Mouse (Mus musculus) hindbrain, embryonic 11.5 days (tissue): ENCODE results near the gene Rassf5. TPM values are rescaled to one million over a fixed set of nuclear protein-coding genes. Genes with fewer than 3 reads are reported as not detected.
A peak's percentile ranks its signal among the peaks of the same experiment; 100 is the strongest.
"Not testable (repeated sequence)": the region's sequence is repeated elsewhere in the genome, so short reads cannot be mapped to it uniquely, and the experiment has no call there.

Experiments
- ATAC-seq: fragments of 200-750 bp; cut with Nextera tagmentation; 2 replicates; pipeline ENCODE4 v1.8.0; 2017; ENCODE audit warnings: mild to moderate bottlenecking, moderate TSS enrichment, moderate library complexity; ENCODE audit not compliant: low FRiP score
- DNase-seq: peaks from one replicate; pipeline ENCODE4 v3.0.0-alpha.2; 2015; ENCODE audit warnings: low spot score
- H3K27ac ChIP-seq: fragments of 300-500 bp; sonication (generic); 2 replicates; pipeline ENCODE4 v1.5.1; 2014; ENCODE audit warnings: mild to moderate bottlenecking, low read depth, low read length
- H3K27me3 ChIP-seq: fragments of 300-500 bp; sonication (generic); 2 replicates; pipeline ENCODE4 v1.6.1; 2014; ENCODE audit warnings: mild to moderate bottlenecking, low read length, moderate library complexity, mixed read lengths; ENCODE audit not compliant: control insufficient read depth, insufficient read depth
- H3K36me3 ChIP-seq: fragments of 300-500 bp; sonication (generic); 2 replicates; pipeline ENCODE4 v1.6.1; 2014; ENCODE audit warnings: mild to moderate bottlenecking, low read length, moderate library complexity, mixed read lengths; ENCODE audit not compliant: control insufficient read depth, insufficient read depth
- H3K4me1 ChIP-seq: fragments of 300-500 bp; sonication (generic); replicated peaks from 2 replicates; pipeline ENCODE4 v1.6.1; 2014; ENCODE audit warnings: low read length, mixed read lengths; ENCODE audit not compliant: control insufficient read depth, insufficient read depth
- H3K4me2 ChIP-seq: fragments of 300-500 bp; sonication (generic); replicated peaks from 2 replicates; pipeline ENCODE4 v1.6.1; 2014; ENCODE audit warnings: mild to moderate bottlenecking, low read depth, low read length
- H3K4me3 ChIP-seq: fragments of 300-500 bp; sonication (generic); 2 replicates; pipeline ENCODE4 v1.5.1; 2014; ENCODE audit warnings: low read depth, low read length
- H3K9ac ChIP-seq: fragments of 300-500 bp; sonication (generic); 2 replicates; pipeline ENCODE4 v1.6.1; 2014; ENCODE audit warnings: low read depth, low read length
- H3K9me3 ChIP-seq: fragments of 300-500 bp; sonication (generic); 2 replicates; pipeline ENCODE4 v1.6.1; 2016; ENCODE audit warnings: low read length; ENCODE audit not compliant: control insufficient read depth
- WGBS: fragments of 180-500 bp; shearing (Covaris S2); extraction: QIAGEN DNeasy Blood & Tissue Kit; methylation state at CpG from one replicate; pipeline ENCODE4 v1.1.7; 2014; 5-methylcytosine and 5-hydroxymethylcytosine counted together
- polyA plus RNA-seq: library from polyadenylated mRNA; unstranded; fragments of >200 nt; fragmentation: Nextera tagmentation; extraction: Ambion mirVana; gene quantifications from 2 replicates; pipeline ENCODE4 v1.2.1, GENCODE M21; 2014

Gene Rassf5
- polyA plus RNA-seq, 1 experiment from 2014 or later = 1.5 TPM

GRCm38 (mm10) chr1:131174299-131174861, 70.7 kb downstream of the Rassf5 start:
- H3K4me1 ChIP-seq = no peaks in the 10 kb centered on the region
- H3K27ac ChIP-seq = no peak overlapping the region
- 0 out of 2 replicates have a peak, but pooled peaks cover 2% of the 10 kb centered on the region for H3K36me3 ChIP-seq
- no peak overlapping the region for H3K9ac ChIP-seq
- no peak for ATAC-seq
- DNase-seq = no peak
- 87% methylated on average over 12 of the region's 12 CpGs for WGBS
- H3K4me3 ChIP-seq = no peak overlapping the region
- H3K9me3 ChIP-seq = no peaks in the 10 kb centered on the region
- no peak overlapping the region for H3K4me2 ChIP-seq
- no peaks in the 10 kb centered on the region for H3K27me3 ChIP-seq

DNA sequence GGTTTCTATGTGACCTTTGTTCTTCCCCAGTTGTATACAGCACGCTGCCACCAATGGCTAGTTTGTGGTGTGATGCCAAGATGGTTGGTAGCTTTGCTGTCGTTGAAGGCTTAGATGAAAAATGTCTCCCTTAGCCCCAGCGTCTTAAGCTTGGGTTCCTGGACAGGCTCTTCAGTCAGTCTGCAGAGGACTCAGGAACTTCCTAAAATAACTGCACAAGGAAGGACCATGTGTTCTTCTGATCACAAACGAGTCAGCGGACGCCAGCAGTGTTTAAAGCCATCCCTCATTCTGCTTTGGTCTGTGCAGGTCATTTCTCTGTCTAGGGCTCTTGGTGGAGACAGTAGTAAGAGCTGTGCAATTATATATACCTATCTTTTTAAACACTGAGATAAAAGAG, 71.2 kb downstream of the Rassf5 start:
- Histone ChIP-seq H3K9me3 (no peaks in the 10 kb centered on the region), H3K4me2 (no peak overlapping the region), H3K36me3 (0 out of 2 replicates have a peak, but pooled peaks cover 2% of the 10 kb centered on the region), H3K27ac (no peak overlapping the region), H3K4me1 (no peaks in the 10 kb centered on the region), H3K4me3 (no peak overlapping the region), H3K27me3 (no peaks in the 10 kb centered on the region), H3K9ac (no peak overlapping the region)
- 93% methylated on average over 6 of the region's 6 CpGs for WGBS
- no peak for DNase-seq
- ATAC-seq = no peak

DNA sequence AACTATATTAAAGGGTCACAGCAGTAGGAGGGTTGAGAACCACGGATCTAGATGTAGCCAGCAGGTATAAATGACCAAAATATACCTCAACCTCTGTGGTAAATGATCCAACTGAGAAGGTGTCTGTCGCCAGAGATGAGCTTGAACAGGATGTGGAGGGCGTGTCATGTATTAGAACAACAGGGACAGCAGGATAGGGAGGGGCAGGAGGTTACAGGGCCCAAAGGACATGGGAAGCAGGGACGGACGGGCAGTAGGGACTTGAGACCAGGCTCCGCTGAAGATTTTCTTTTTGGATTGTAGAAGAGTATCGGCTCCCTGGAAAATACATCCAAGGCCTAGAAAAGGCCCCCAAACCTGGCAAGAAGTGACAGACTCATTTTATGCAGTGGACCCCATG, 72.1 kb downstream of the Rassf5 start:
- no peak overlapping the region for H3K4me3 ChIP-seq
- WGBS = 90% methylated on average over 7 of the region's 7 CpGs
- H3K9ac ChIP-seq = no peak overlapping the region
- H3K27me3 ChIP-seq = no peaks in the 10 kb centered on the region
- H3K36me3 ChIP-seq = 0 out of 2 replicates have a peak, but pooled peaks cover 2% of the 10 kb centered on the region
- ATAC-seq = no peak
- H3K27ac ChIP-seq = no peak overlapping the region
- DNase-seq = no peak
- H3K9me3 ChIP-seq = no peaks in the 10 kb centered on the region
- H3K4me2 ChIP-seq = no peak overlapping the region
- H3K4me1 ChIP-seq = no peaks in the 10 kb centered on the region

DNA sequence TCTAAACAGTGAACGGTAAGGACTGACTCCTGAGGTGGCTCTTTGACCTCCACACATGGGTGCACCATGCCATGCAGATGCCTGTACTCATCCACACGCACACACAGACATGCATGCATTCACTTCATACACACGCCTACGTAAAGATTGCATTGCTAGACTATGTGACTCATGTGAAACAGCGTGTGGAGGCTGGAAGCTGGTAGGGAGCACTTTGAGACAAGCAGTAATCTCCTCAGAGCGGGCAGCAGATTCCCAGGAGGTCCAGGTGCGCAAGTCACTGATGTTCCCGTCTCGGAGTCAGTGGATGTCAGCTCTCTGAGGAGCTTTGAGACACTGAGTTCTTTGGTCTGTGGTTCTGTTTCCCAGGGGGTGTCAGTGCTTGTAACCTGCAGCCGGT, 77.4 kb downstream of the Rassf5 start:
- H3K9ac ChIP-seq = no peak overlapping the region
- H3K27ac ChIP-seq = no peak overlapping the region
- 94% methylated on average over 10 of the region's 10 CpGs for WGBS
- DNase-seq = no peak
- H3K4me1 ChIP-seq = no peaks in the 10 kb centered on the region
- no peak overlapping the region for H3K4me2 ChIP-seq
- ATAC-seq = no peak
- H3K9me3 ChIP-seq = no peaks in the 10 kb centered on the region
- no peak overlapping the region for H3K4me3 ChIP-seq
- no peaks in the 10 kb centered on the region for H3K27me3 ChIP-seq
- peaks cover 7% of the 10 kb centered on the region; the same call in 1 of the 2 replicates for H3K36me3 ChIP-seq

DNA sequence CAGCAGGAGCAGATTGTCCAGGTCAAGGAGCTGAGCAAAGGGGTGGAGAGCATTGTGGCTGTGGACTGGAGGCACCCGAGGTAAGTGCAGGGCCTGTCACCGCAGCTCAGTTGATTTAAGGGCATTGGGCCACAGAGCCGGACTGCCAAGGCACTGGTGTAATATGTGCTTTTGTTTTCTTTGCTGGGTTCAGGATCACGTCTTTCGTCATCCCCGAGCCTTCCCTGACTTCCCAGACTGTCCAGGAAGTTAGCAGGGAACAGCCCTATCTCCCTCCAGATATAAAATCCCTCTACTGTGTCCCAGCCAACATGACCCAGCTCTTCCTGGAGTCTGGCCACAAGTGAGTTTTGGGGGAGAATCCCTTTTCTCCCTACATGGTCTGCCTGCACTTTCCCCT, 80.6 kb downstream of the Rassf5 start:
- Histone ChIP-seq H3K36me3 (peaks cover 10% of the 10 kb centered on the region), H3K4me3 (no peak overlapping the region), H3K4me1 (no peaks in the 10 kb centered on the region), H3K27ac (no peak overlapping the region), H3K9me3 (no peaks in the 10 kb centered on the region), H3K27me3 (no peaks in the 10 kb centered on the region), H3K9ac (no peak overlapping the region), H3K4me2 (no peak overlapping the region)
- 89% methylated on average over 6 of the region's 6 CpGs for WGBS
- DNase-seq (no peak), ATAC-seq (no peak)

DNA sequence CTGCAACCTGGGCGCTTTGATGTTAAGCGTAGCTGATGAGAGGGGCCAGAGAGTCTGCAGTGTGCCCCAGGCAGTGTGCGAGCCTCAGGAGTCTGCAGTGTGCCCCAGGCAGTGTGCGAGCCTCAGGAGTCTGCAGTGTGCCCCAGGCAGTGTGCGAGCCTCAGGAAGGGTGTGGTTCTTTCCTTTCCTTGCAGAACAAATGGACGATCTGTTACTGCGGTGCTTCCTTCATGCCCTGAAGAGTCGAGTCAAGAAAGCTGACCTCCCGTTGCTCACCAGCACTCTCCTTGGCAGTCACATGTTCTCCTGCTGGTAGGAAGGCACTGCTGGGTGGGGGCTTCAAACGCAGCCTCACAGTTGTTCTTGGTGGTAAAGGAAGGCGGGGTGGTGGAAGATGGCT, 84.0 kb downstream of the Rassf5 start:
- no peak for DNase-seq
- H3K36me3 ChIP-seq = peaks cover 8% of the 10 kb centered on the region
- no peak overlapping the region for H3K4me2 ChIP-seq
- no peaks in the 10 kb centered on the region for H3K9me3 ChIP-seq
- no peak overlapping the region for H3K4me3 ChIP-seq
- H3K9ac ChIP-seq = no peak overlapping the region
- no peaks in the 10 kb centered on the region for H3K27me3 ChIP-seq
- no peak for ATAC-seq
- WGBS = 84% methylated on average over 11 of the region's 11 CpGs
- H3K27ac ChIP-seq = no peak overlapping the region
- H3K4me1 ChIP-seq = no peaks in the 10 kb centered on the region

DNA sequence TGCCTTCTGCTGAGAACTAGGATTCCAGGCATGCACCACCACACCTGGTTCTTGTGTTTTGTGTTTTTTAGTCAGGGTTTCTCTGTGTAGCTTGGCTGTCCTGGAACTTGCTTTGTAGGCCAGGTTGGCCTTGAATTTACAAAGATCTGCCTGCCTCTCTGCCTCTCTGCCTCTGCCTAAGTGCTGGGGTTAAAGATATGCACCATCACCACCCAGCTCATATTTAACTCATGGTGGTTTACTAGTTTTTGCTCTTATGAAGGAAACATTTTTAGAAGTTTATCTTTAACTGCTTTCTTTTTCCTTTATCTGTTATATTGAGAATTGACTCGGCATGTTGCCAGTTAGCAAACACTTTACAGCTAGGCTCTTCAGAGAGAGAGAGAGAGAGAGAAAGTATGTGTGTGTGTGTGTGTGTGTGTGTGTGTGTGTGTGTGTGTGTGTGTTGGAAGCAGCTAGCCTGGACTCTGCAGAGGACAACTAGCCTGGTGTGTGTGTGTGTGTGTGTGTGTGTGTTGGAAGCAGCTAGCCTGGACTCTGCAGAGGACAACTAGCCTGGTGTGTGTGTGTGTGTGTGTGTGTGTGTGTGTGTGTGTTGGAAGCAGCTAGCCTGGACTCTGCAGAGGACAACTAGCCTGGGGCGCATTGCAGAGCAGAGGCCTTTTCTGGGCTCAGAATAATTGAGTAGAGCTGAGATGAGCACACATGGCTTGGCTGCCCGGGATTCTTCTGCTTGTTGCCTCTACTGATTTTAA, 85.3 kb downstream of the Rassf5 start:
- H3K4me2 ChIP-seq, H3K9ac ChIP-seq, H3K27ac ChIP-seq, H3K27me3 ChIP-seq, H3K36me3 ChIP-seq, H3K9me3 ChIP-seq, DNase-seq, H3K4me1 ChIP-seq, ATAC-seq, H3K4me3 ChIP-seq: not testable (repeated sequence)
- WGBS = 90% methylated on average over 3 of the region's 3 CpGs

DNA sequence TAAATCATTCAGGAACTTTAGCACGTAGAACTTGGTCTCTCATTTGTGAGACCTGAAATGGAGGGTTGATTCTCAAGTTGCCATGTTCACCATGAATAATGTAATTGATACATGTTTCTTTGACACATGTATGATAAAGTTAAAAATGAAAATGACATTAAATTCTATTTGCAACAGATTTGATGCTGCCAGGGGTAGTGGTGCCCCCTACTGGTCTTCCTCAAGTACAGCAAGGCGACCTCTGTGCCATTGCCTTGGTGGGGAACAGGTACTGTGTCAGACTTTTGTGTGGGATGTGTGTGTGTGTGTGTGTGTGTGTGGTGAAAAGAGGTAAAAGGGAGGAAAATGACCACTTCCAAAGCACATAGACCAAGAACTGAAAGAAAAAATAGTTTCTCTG, 89.6 kb downstream of the Rassf5 start:
- DNase-seq (peak; percentile 64), ATAC-seq (no peak)
- Histone ChIP-seq H3K9me3 (no peaks in the 10 kb centered on the region), H3K4me1 (no peaks in the 10 kb centered on the region), H3K4me2 (no peak overlapping the region), H3K36me3 (no peaks in the 10 kb centered on the region), H3K27ac (no peak overlapping the region), H3K27me3 (no peaks in the 10 kb centered on the region), H3K4me3 (no peak overlapping the region), H3K9ac (no peak overlapping the region)
- 55% methylated on average over 2 of the region's 2 CpGs for WGBS

DNA sequence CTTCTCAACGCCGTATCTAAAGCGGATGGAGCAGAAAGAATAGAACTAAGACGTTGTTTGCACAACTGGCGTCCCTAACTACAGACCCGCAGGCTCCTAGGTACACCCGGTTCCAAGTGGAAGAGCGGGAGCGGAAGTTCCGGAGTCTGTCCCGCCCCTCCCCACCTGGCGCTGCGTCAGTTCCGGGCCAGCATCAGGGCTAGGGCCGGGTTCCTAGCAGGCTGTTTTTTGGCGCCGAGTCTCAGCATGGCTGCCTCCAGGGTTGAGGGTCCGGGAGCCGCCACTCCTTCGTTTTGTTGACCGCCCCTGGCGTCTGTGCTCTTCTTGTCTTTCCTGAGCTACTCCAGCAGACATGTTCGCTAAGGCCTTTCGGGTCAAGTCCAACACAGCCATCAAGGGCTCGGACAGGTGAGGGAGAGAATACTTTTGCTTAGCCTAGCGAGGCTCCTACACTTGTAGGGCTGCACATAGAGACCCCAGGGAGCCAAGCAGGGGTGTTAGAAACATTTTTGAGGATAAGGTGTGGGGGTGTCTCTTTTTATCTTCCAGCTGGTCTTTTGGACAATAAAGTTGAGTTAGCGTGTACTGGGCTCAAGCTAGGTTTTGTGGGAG, 91.9 kb downstream of the Rassf5 start, which contains the start of gene Eif2d:
Gene Eif2d (plus strand): TSS at position 164 of the 612 bp plus-strand sequence.
- ATAC-seq (peak; percentile 98), DNase-seq (peak; percentile 91)
- Histone ChIP-seq H3K4me2 (peak within 1 kb of the TSS; percentile 77), H3K27me3 (no peaks in the 10 kb centered on the region), H3K27ac (no peak within 1 kb of the TSS), H3K9me3 (no peaks in the 10 kb centered on the region), H3K4me1 (no peaks in the 10 kb centered on the region), H3K36me3 (no peaks in the 10 kb centered on the region), H3K9ac (peak within 1 kb of the TSS; percentile 76), H3K4me3 (peak within 1 kb of the TSS; percentile 67)
- under 1% methylated on average over 27 of the region's 27 CpGs for WGBS
